Mouse (Mus musculus): Measurements from ENCODE around the gene Ubtd1. TPM values are rescaled to one million over a fixed set of nuclear protein-coding genes. Genes with fewer than 3 reads are reported as not detected.
A peak's percentile ranks its signal among the peaks of the same experiment; 100 is the strongest.
"Not testable (repeated sequence)": the region's sequence is repeated elsewhere in the genome, so short reads cannot be mapped to it uniquely, and the experiment has no call there.

Ubtd1 gene
- total RNA-seq, 4 experiments from 2014 or later = 17.2 to 23.2 (median 21.2) TPM

GRCm38 (mm10) chr19:42069241-42069525 lies 87.6 kb downstream of the Ubtd1 start:
- DNase-seq = no peak

GRCm38 (mm10) chr19:42071221-42071620 lies 89.7 kb downstream of the Ubtd1 start:
- no peak for DNase-seq

DNA sequence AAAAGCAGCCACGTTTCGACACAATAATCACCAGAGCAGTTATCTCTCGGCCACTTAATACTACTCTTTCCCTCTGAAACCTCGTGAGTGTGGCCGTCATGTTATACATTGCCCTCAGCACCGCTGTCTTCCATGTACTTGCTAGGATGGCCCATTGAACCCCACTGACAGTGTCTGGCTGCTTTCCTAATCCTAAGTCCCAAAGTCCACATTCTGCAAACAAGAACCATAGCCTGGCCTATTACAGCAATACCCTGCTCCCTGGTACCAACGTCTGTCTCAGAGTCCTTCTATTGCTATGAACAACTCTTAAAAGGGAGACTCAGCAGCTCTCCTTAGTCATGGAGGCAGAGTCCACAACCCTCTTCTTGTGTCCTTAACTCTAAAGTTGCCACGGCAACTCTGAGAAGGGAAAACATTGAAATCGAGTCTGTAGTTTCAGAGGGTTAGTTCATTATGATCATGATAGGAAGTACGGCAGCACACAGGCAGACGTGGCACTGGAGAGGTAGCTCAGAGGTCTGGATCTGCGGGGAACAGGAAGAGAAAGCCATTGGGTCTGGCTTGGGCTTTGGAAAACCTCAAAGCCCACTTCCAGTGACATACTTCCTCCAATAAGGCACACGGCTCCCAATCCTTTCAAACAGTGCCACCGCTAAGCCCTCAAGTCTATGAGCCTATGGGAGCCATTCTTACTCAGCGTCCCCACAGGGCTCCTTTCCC lies 90.5 kb downstream of the Ubtd1 start:
- no peak for DNase-seq

DNA sequence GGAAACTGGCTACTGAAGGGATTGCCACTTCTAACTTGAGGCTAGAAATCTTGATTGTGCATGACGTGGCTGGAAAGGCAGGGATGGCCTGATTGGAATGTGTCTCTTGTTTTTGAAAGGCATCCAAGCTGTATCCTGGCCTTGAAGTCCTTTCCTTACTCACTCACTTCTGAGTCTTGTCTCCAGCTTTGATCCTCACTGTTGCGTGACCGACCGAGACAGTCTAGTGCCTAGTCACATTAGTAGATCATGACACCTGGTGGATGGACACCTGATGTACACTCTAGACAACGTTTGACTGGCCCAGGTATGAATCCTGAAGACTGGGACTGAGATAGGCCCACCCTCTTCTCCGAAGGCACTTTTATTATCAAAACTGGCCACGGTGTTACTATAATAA lies 91.2 kb downstream of the Ubtd1 start:
- DNase-seq = peak; percentile 42

DNA sequence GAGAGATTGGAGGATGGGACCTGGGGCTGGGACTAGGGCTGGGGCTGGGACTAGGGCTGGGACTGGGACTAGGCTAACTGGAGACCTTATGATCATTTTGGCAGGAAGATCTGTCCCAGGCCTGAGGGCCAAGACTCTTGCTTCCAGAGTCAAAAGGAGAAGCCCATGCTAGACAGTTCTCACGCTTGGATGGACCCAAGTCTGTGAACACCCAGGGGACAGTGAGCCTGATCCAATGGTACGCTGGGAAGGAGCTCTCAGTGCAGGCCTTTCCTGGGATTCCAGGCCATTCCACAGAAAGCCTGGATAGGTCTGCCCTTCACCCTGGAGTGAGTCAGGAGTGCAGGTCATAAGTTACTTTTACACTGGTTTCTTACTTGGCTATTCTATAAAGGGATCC lies 93.5 kb downstream of the Ubtd1 start:
- DNase-seq = no peak

DNA sequence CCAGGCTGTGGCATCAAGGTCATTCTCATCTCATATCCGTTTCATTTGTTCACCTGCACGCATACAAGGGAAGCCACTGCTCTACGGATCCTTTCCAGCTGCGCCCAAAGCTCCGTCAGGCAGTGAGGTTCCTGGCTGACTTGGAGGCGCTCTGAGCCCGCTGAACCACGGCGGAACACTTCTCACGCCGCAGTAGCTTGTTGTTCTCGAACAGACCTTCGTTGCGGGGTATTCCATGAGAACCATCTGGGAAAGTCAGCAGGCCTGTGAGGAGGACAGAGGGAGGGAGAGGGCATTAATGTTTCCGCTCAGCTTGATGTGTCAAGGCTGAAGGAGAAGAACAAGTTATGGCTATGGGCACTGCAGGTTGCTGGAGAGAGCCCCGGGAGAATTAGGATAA lies 94.4 kb downstream of the Ubtd1 start:
- DNase-seq = no peak

GRCm38 (mm10) chr19:42078566-42078965 lies 97.0 kb downstream of the Ubtd1 start:
- DNase-seq = no peak

DNA sequence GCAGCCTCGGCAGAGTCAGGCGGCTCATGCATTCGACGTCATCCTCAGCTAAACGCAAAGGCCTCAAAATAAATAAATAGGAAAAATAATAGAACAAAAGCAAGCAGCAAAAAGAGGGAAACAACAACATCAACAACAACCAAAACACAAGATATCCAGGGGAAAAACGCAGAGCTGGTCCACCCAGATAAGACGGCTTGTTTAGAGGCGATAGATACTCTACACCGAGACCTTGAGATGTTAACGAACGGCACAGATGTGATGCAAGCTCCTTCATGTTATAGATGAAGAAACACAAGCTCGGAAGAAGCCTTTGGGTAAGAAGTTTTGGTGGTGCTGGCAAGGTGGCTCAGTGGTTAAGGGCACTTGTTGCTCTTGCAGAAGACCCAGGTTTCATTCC lies 97.4 kb downstream of the Ubtd1 start:
- no peak for DNase-seq

- DNase-seq = no peak
Measured at GRCm38 (mm10) chr19:42079950-42080349, 98.4 kb downstream of the Ubtd1 start.

DNA sequence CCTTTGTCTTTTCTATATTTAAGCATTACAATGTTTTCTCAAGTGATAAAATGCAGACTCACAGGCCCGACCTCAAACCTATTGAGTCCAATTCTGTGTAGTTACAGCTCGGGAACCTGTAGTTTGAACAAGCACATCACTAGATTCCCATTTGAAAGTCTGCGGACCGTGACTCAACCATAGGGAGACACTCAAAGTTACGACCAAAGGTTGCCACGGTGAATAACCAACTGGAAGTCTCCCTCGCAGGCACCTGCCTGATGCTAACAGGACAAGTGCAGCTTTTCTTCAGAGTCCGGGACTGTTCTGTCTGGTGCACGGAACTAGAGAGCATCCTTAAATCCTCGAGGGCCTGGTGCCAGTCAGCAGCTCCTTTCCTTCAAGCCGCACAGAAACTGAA lies 98.9 kb downstream of the Ubtd1 start:
- DNase-seq = no peak

DNA sequence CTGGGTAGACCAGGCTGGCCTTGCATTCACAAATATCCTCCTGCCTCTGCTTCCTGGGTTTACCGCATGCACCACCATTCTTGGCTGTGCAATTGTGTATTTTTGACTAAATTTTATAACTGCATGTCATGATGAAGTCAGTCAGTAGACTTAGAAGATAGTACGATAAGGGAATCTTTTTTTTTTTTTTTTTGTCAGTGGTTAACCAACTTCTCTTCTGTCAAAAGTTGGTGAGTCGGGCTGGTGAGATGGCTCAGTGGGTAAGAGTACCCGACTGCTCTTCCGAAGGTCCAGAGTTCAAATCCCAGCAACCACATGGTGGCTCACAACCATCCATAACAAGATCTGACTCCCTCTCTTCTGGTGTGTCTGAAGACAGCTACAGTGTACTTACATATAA lies 100.0 kb downstream of the Ubtd1 start:
- DNase-seq = not testable (repeated sequence)

Other genes starting within 250 kb of the Ubtd1 start
- gene Slit1, start 238.1 kb upstream of the Ubtd1 start, total RNA-seq (2022) = 10 to 100 TPM in 2 of 4 experiments, 1 to 10 TPM in 2; 5.7 to 32.3 (median 14.2) TPM
- 1 to 10 TPM; 4.5 to 8.6 (median 7.2) TPM for gene Arhgap19, start 179.7 kb upstream of the Ubtd1 start, total RNA-seq (2022)
- gene Frat1, start 151.8 kb upstream of the Ubtd1 start, total RNA-seq (2022) = 1 to 10 TPM; 7.5 to 9.2 (median 8.8) TPM
- 1 to 10 TPM; 1.8 to 4.4 (median 3.8) TPM for gene Frat2, start 133.6 kb upstream of the Ubtd1 start, total RNA-seq (2022)
- 10 to 100 TPM; 15.8 to 17.9 (median 17.0) TPM for gene Rrp12, start 85.6 kb upstream of the Ubtd1 start, total RNA-seq (2022)
- gene Pgam1, start 69.8 kb upstream of the Ubtd1 start, total RNA-seq (2022) = 100 to 1,000 TPM; 650 to 931 (median 818) TPM
- gene Exosc1, start 48.3 kb upstream of the Ubtd1 start, total RNA-seq (2022) = 10 to 100 TPM; 26.6 to 34.0 (median 30.8) TPM
- 10 to 100 TPM; 29.5 to 40.7 (median 34.8) TPM for gene Zdhhc16, start 48.3 kb upstream of the Ubtd1 start, total RNA-seq (2022)
- gene Mms19, start 606 bp upstream of the Ubtd1 start, total RNA-seq (2022) = 10 to 100 TPM; 25.4 to 36.3 (median 29.7) TPM
- 1 to 10 TPM in 1 of 4 experiments, under 1 TPM in 2, not detected in 1; 0.27 to 1.3 (median 0.42) TPM for gene Ankrd2, start 54.2 kb downstream of the Ubtd1 start, total RNA-seq (2022)
- 10 to 100 TPM in 2 of 4 experiments, 1 to 10 TPM in 2; 2.8 to 17.4 (median 9.1) TPM for gene Hoga1, start 63.8 kb downstream of the Ubtd1 start, total RNA-seq (2022)
- 1 to 10 TPM in 2 of 4 experiments, under 1 TPM in 2; 0.58 to 3.5 (median 1.5) TPM for gene 4933411K16Rik, start 70.5 kb downstream of the Ubtd1 start, total RNA-seq (2022)
- 10 to 100 TPM in 3 of 4 experiments, 1 to 10 TPM in 1; 9.1 to 25.1 (median 19.8) TPM for gene Morn4, start 104.6 kb downstream of the Ubtd1 start, total RNA-seq (2022)
- gene Pi4k2a, start 108.7 kb downstream of the Ubtd1 start, total RNA-seq (2022) = 10 to 100 TPM; 78.8 to 81.8 (median 80.4) TPM
- gene Avpi1, start 147.3 kb downstream of the Ubtd1 start, total RNA-seq (2022) = 100 to 1,000 TPM in 1 of 4 experiments, 10 to 100 TPM in 3; 53.5 to 107 (median 73.9) TPM
- 10 to 100 TPM; 35.2 to 56.5 (median 47.4) TPM for gene Marveld1, start 165.6 kb downstream of the Ubtd1 start, total RNA-seq (2022)
- gene Zfyve27, start 182.2 kb downstream of the Ubtd1 start, total RNA-seq (2022) = 10 to 100 TPM; 53.2 to 70.1 (median 61.8) TPM
- gene Sfrp5, start 220.5 kb downstream of the Ubtd1 start, total RNA-seq (2022) = 10 to 100 TPM in 2 of 4 experiments, 1 to 10 TPM in 2; 3.4 to 25.0 (median 13.1) TPM

Data from adrenal gland, adult 8-10 months (tissue).